Mouse (Mus musculus) adrenal gland (tissue): ENCODE data around the gene Abcd3.

Experiments used
- intact Hi-C: fragments of 180-260 bp; cut with DNase I; formaldehyde crosslinking; loops from one replicate; pipeline ENCODE4 v1.15.1; 2025

Abcd3 gene

GRCm38 (mm10) chr3:121715741-121716459, 99.2 kb downstream of the Abcd3 start:
- intact Hi-C loops: no loop called here

- intact Hi-C loops: no loop called here
Observed at GRCm38 (mm10) chr3:121715336-121715735, 99.8 kb downstream of the Abcd3 start.

DNA sequence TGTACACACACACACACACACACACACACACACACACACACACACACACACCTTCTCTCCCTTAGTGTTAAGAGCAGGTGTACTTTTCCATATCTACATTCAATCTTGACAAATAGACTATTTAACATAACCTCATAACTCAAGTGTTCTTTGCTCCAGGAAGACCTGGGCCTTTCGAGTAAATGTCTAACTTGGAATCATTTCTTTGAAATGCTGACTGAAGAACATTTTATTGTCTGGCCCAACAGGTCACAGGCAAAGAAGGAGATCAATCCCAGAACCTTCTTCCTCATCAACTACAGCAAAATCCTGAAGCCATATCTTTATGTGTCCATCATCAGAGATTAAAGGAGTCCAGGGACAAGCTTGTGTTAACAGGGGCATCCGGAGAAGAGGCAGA, 100.6 kb downstream of the Abcd3 start:
- intact Hi-C loops: no loop called here

DNA sequence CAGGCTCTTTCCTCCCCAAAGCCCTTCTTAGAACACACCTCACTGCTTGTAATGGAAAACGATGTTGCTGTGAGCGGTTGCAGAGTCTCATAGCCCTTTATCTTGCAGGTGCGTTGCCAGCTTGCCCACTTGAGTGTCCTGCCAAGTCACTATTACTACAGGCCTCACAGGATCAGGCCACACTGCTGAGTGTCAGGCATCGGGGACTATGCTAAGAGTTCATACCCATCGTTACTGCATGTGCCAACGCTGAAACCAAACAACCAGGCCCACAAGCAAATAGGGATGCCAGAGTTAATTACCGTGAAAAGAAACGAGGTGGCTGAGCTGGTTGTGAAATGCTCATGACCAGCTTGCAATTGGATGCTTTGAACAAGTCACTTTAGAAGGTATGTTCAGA, 101.3 kb downstream of the Abcd3 start:
- intact Hi-C loops: no loop called here

DNA sequence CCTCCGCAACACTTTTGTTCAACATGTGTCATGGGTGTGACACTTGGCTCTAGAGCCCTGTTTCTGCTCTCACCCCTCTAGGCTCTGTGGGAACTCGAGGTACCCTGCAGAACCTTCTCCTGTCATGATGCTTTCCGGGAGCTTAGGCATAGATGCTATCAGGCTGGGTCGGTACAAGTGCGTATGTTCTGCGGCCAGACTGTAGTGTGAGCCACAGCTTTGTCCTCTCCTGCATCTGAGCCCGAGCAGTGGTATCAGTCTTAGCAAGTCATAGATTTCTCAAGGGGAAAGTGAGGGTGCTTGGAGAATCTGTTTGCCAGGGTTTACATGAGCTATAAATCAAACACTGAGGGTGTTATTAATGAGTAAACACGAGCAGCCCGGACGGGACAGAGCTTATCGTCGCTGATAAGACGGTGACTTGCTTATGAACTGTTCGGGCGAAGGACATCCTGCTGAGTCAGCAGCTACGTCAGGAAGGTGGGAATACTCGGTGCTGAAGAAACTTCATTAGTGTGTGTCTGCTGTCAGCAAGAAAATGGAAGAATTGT, 101.9 kb downstream of the Abcd3 start:
- intact Hi-C loops: no loop called here

DNA sequence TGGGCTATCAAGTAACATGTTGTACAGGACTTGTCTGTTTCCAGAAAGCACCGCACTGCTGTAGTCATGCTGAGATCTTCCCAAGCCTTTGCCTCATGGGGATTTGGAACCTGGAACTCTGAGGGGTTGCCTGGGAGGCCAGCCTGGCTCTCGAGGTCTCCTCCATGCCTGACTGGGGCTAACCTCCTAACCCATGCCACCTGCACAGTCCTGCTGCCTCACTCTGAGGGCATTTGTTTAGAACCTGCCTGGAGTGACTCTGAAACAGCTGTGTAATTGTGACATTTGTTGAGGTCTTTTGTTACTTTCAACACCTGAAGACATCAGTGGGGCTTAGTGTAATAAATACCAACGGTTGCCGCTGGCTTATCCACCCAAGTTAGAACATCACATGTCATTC, 102.9 kb downstream of the Abcd3 start:
- intact Hi-C loops: no loop called here

- intact Hi-C loops: no loop called here
Observed at GRCm38 (mm10) chr3:121710894-121711531, 104.1 kb downstream of the Abcd3 start.
